Mouse (Mus musculus): ENCODE measurements around the gene Dph7. TPM values are rescaled to one million over a fixed set of nuclear protein-coding genes. Genes with fewer than 3 reads are reported as not detected.
A peak's percentile ranks its signal among the peaks of the same experiment; 100 is the strongest.
"Not testable (repeated sequence)": the region's sequence is repeated elsewhere in the genome, so short reads cannot be mapped to it uniquely, and the experiment has no call there.

The Dph7 gene
- polyA plus RNA-seq, 1 experiment from 2014 or later: 22.3 TPM

- Histone ChIP-seq H3K9me3 (ENCODE audit: control insufficient read depth, low read length) (no peaks in the 10 kb centered on the region), H3K4me1 (replicated peaks; ENCODE audit: control insufficient read depth, insufficient read depth, low read length) (peaks cover 13% of the 10 kb centered on the region), H3K27me3 (ENCODE audit: control insufficient read depth, insufficient read depth, low read depth, low read length) (no peaks in the 10 kb centered on the region), H3K9ac (ENCODE audit: low read length) (peak overlapping the region; percentile 91), H3K4me2 (ENCODE audit: low read depth, low read length) (peak overlapping the region; percentile 88), H3K4me3 (ENCODE audit: low read length) (peak overlapping the region; percentile 93), H3K36me3 (ENCODE audit: control insufficient read depth, insufficient read depth, low read length) (peaks cover 13% of the 10 kb centered on the region), H3K27ac (ENCODE audit: low read length) (peak overlapping the region; percentile 54)
- under 1% methylated on average over 31 of the region's 31 CpGs for WGBS
- no peak for ATAC-seq (ENCODE audit: low read depth)
Observed at GRCm38 (mm10) chr2:24950189-24950535, 12.0 kb upstream of the Dph7 start.

GRCm38 (mm10) chr2:24952537-24953055, 9.6 kb upstream of the Dph7 start:
- Histone ChIP-seq H3K4me1 (replicated peaks; ENCODE audit: control insufficient read depth, insufficient read depth, low read length) (peaks cover 13% of the 10 kb centered on the region), H3K36me3 (ENCODE audit: control insufficient read depth, insufficient read depth, low read length) (peaks cover 20% of the 10 kb centered on the region), H3K4me3 (ENCODE audit: low read length) (no peak overlapping the region), H3K9me3 (ENCODE audit: control insufficient read depth, low read length) (no peaks in the 10 kb centered on the region), H3K27ac (ENCODE audit: low read length) (no peak overlapping the region), H3K9ac (ENCODE audit: low read length) (no peak overlapping the region), H3K4me2 (ENCODE audit: low read depth, low read length) (no peak overlapping the region), H3K27me3 (ENCODE audit: control insufficient read depth, insufficient read depth, low read depth, low read length) (no peaks in the 10 kb centered on the region)
- WGBS: 74% methylated on average over 4 of the region's 4 CpGs
- no peak for ATAC-seq (ENCODE audit: low read depth)

DNA sequence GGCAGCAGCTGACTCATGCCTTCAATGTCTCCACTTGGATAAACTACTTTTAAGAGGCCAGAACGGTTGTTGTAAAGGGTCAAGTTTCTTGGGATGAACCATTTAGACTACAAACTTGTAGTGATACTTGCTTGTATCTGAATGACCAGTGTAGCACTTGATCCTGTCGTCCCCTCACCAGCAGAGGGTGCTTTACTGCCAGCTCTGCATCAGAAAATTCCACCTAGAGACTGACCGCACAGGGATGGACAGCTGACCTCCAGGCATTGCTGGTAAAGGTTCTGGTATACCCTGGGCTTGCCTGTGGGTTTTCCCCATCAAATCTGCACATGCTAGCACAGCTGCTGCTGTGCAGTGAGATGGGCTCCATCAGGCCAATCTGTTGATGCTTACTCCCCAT, 1.3 kb upstream of the Dph7 start:
- Histone ChIP-seq H3K4me1 (replicated peaks; ENCODE audit: control insufficient read depth, insufficient read depth, low read length) (peaks cover 6% of the 10 kb centered on the region), H3K4me3 (ENCODE audit: low read length) (no peak overlapping the region), H3K27ac (ENCODE audit: low read length) (no peak overlapping the region), H3K9me3 (ENCODE audit: control insufficient read depth, low read length) (no peaks in the 10 kb centered on the region), H3K9ac (ENCODE audit: low read length) (no peak overlapping the region), H3K36me3 (ENCODE audit: control insufficient read depth, insufficient read depth, low read length) (peaks cover 21% of the 10 kb centered on the region), H3K4me2 (ENCODE audit: low read depth, low read length) (no peak overlapping the region), H3K27me3 (ENCODE audit: control insufficient read depth, insufficient read depth, low read depth, low read length) (no peaks in the 10 kb centered on the region)
- no peak for ATAC-seq (ENCODE audit: low read depth)
- 15% methylated on average over 3 of the region's 3 CpGs for WGBS

- H3K4me2 ChIP-seq (ENCODE audit: low read depth, low read length): no peak overlapping the region
- H3K27ac ChIP-seq (ENCODE audit: low read length): no peak overlapping the region
- H3K9ac ChIP-seq (ENCODE audit: low read length): no peak overlapping the region
- WGBS: 82% methylated on average over 4 of the region's 4 CpGs
- H3K4me1 ChIP-seq (replicated peaks; ENCODE audit: control insufficient read depth, insufficient read depth, low read length): peaks cover 9% of the 10 kb centered on the region
- ATAC-seq (ENCODE audit: low read depth): no peak
- no peaks in the 10 kb centered on the region for H3K9me3 ChIP-seq (ENCODE audit: control insufficient read depth, low read length)
- H3K36me3 ChIP-seq (ENCODE audit: control insufficient read depth, insufficient read depth, low read length): peaks cover 33% of the 10 kb centered on the region
- H3K4me3 ChIP-seq (ENCODE audit: low read length): no peak overlapping the region
- no peaks in the 10 kb centered on the region for H3K27me3 ChIP-seq (ENCODE audit: control insufficient read depth, insufficient read depth, low read depth, low read length)
Observed at GRCm38 (mm10) chr2:24970386-24970785, 8.2 kb downstream of the Dph7 start.

- H3K4me2 ChIP-seq (ENCODE audit: low read depth, low read length): peak overlapping the region; percentile 60
- not testable (repeated sequence) for ATAC-seq (ENCODE audit: low read depth); H3K9me3 ChIP-seq (ENCODE audit: control insufficient read depth, low read length); H3K27me3 ChIP-seq (ENCODE audit: control insufficient read depth, insufficient read depth, low read depth, low read length)
- peak overlapping the region; percentile 78 for H3K27ac ChIP-seq (ENCODE audit: low read length)
- H3K36me3 ChIP-seq (ENCODE audit: control insufficient read depth, insufficient read depth, low read length): peaks cover 15% of the 10 kb centered on the region
- H3K9ac ChIP-seq (ENCODE audit: low read length): peak overlapping the region; percentile 72
- H3K4me3 ChIP-seq (ENCODE audit: low read length): peak overlapping the region; percentile 75
- under 1% methylated on average over 17 of the region's 17 CpGs for WGBS
- H3K4me1 ChIP-seq (replicated peaks; ENCODE audit: control insufficient read depth, insufficient read depth, low read length): peaks cover 12% of the 10 kb centered on the region
Observed at GRCm38 (mm10) chr2:24974452-24974851, 12.3 kb downstream of the Dph7 start.

- peaks cover 12% of the 10 kb centered on the region for H3K4me1 ChIP-seq (replicated peaks; ENCODE audit: control insufficient read depth, insufficient read depth, low read length)
- H3K36me3 ChIP-seq (ENCODE audit: control insufficient read depth, insufficient read depth, low read length): peaks cover 10% of the 10 kb centered on the region
- WGBS: under 1% methylated on average over 64 of the region's 64 CpGs
- H3K9ac ChIP-seq (ENCODE audit: low read length): peak within 1 kb of the TSS; percentile 76
- H3K27ac ChIP-seq (ENCODE audit: low read length): peak within 1 kb of the TSS; percentile 94
- H3K4me3 ChIP-seq (ENCODE audit: low read length): peak within 1 kb of the TSS; percentile 75
- no peaks in the 10 kb centered on the region for H3K9me3 ChIP-seq (ENCODE audit: control insufficient read depth, low read length)
- no peaks in the 10 kb centered on the region for H3K27me3 ChIP-seq (ENCODE audit: control insufficient read depth, insufficient read depth, low read depth, low read length)
- peak; percentile 99 for ATAC-seq (ENCODE audit: low read depth)
- peak within 1 kb of the TSS; percentile 92 for H3K4me2 ChIP-seq (ENCODE audit: low read depth, low read length)
Observed at GRCm38 (mm10) chr2:24974906-24975703, 12.9 kb downstream of the Dph7 start, which contains the start of gene Mrpl41. Gene Mrpl41 (minus strand): TSS chr2:24975098.

DNA sequence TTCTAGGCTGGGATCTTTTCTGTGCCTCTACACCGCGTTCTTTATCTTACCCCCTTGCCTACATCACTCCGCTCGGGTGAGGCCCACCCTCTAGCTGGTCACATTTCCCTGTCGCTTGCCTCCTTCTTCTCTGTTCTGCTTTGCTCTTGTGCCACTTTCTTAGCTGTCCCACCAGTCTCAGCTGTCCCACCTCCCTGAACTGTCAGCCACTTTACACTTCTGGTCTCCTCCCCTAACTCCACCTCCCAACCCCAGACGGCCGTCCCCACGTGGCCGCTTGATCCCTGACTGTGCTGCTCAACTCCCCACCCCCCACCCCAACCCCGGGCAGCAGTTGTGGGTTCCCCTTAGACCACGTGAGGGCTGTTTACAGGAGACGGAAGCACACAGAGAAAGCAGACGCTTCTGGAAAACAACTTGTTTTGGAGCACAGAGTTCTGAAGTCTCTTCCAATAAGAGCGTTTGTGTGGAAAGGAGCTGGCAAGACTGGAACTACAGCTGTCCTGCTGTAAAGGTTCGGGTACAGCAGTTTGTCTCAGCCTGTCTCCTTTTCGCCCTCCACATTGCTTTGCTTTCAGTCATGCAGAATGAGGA, 13.6 kb downstream of the Dph7 start, which contains the start of gene Pnpla7:
TSS of gene Pnpla7 (plus strand) at position 330 of the 594 bp plus-strand sequence.
- peak within 1 kb of the TSS; percentile 92 for H3K4me2 ChIP-seq (ENCODE audit: low read depth, low read length)
- peak; percentile 85 for ATAC-seq (ENCODE audit: low read depth)
- peaks cover 10% of the 10 kb centered on the region for H3K36me3 ChIP-seq (ENCODE audit: control insufficient read depth, insufficient read depth, low read length)
- peak within 1 kb of the TSS; percentile 76 for H3K9ac ChIP-seq (ENCODE audit: low read length)
- peak within 1 kb of the TSS; percentile 75 for H3K4me3 ChIP-seq (ENCODE audit: low read length)
- no peaks in the 10 kb centered on the region for H3K9me3 ChIP-seq (ENCODE audit: control insufficient read depth, low read length)
- WGBS: 0% methylated on average over 16 of the region's 16 CpGs
- no peaks in the 10 kb centered on the region for H3K27me3 ChIP-seq (ENCODE audit: control insufficient read depth, insufficient read depth, low read depth, low read length)
- H3K4me1 ChIP-seq (replicated peaks; ENCODE audit: control insufficient read depth, insufficient read depth, low read length): peaks cover 12% of the 10 kb centered on the region
- peak within 1 kb of the TSS; percentile 94 for H3K27ac ChIP-seq (ENCODE audit: low read length)

DNA sequence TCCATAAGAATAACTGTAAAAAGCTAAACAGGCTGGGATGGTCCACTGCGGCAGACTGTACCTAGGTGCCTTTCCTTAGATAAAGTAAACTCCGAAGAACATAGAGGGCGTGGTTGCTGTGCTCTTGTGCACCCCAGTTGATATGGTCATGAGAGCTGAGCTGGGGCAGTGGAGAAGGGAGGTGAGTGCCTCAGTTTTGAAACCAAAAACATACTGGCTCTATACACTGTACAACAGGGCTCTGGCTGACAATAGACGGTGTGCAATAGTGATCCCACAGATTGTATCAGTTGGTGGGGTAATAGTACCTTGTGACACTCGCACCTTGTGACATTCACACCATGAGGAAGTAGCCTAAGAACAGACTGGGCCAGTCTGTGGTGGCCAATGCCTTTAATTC, 14.8 kb downstream of the Dph7 start:
- no peak overlapping the region for H3K27ac ChIP-seq (ENCODE audit: low read length)
- H3K9ac ChIP-seq (ENCODE audit: low read length): no peak overlapping the region
- peaks cover 12% of the 10 kb centered on the region for H3K4me1 ChIP-seq (replicated peaks; ENCODE audit: control insufficient read depth, insufficient read depth, low read length)
- H3K4me3 ChIP-seq (ENCODE audit: low read length): no peak overlapping the region
- H3K9me3 ChIP-seq (ENCODE audit: control insufficient read depth, low read length): no peaks in the 10 kb centered on the region
- WGBS: 89% methylated on average over 5 of the region's 5 CpGs
- no peak for ATAC-seq (ENCODE audit: low read depth)
- no peaks in the 10 kb centered on the region for H3K27me3 ChIP-seq (ENCODE audit: control insufficient read depth, insufficient read depth, low read depth, low read length)
- no peak overlapping the region for H3K4me2 ChIP-seq (ENCODE audit: low read depth, low read length)
- H3K36me3 ChIP-seq (ENCODE audit: control insufficient read depth, insufficient read depth, low read length): peaks cover 5% of the 10 kb centered on the region; the same call in 1 of the 2 replicates

GRCm38 (mm10) chr2:24987762-24988161, 25.6 kb downstream of the Dph7 start:
- no peak for ATAC-seq (ENCODE audit: low read depth)
- no peak overlapping the region for H3K27ac ChIP-seq (ENCODE audit: low read length)
- no peak overlapping the region for H3K4me3 ChIP-seq (ENCODE audit: low read length)
- H3K36me3 ChIP-seq (ENCODE audit: control insufficient read depth, insufficient read depth, low read length): no peaks in the 10 kb centered on the region
- H3K27me3 ChIP-seq (ENCODE audit: control insufficient read depth, insufficient read depth, low read depth, low read length): no peaks in the 10 kb centered on the region
- no peaks in the 10 kb centered on the region for H3K4me1 ChIP-seq (replicated peaks; ENCODE audit: control insufficient read depth, insufficient read depth, low read length)
- no peaks in the 10 kb centered on the region for H3K9me3 ChIP-seq (ENCODE audit: control insufficient read depth, low read length)
- no peak overlapping the region for H3K9ac ChIP-seq (ENCODE audit: low read length)
- no peak overlapping the region for H3K4me2 ChIP-seq (ENCODE audit: low read depth, low read length)
- 57% methylated on average over 2 of the region's 2 CpGs for WGBS

All from lung, embryonic 16.5 days (tissue).